Mouse (Mus musculus) mammary gland, adult 2 months (tissue): ENCODE data around the gene Olfr1261. TPM values are rescaled to one million over a fixed set of nuclear protein-coding genes. Genes with fewer than 3 reads are reported as not detected.

Experiments used
- polyA plus RNA-seq: library from polyadenylated mRNA; depleted of rRNA; stranded (reverse); fragments of >200 nt; gene quantifications from 2 replicates; pipeline ENCODE4 v1.2.3, GENCODE M21; 2012; ENCODE audit warnings: low replicate concordance; rRNA removed

The Olfr1261 gene
- not detected in 2 replicates for polyA plus RNA-seq

DNA sequence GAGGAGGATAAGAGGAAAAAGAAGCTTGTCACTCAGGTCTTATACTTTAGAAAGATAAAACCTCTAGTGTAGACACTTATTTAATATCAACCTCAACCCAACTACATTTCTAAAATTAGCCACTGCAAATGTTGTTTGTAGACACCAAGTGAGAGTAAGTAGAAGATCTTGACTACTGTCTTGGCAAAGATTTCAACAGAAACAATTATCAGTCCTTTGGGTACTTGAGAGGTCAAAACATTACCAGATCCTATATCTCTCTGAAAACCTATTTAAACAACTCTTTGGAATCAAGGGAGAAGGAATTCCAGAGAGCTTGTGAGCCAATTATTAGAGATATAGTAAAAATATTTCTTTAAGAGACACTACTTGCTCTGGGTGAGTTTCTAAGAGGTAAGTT, at the start of gene Olfr1261:
Gene Olfr1261, plus strand, starts transcription at position 301 of the 400 bp plus-strand sequence.

DNA sequence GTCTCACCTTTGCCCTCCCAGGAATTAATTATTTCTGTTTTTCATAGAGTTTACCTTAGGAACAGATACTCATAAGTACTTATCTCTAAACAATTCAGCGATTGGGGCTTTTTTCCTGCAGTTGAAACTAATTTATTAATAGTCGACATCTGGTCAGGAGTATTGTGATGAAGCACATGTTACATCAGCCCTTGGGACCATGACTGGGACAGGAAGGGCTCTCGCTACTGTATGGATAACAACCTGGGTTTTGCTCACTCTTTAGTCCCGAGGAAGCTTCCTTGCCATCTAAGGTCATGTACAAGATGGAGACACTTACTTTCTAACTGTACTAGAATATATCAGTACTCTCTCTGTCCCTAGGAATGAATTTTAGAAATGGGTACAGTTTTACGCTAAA, 42.5 kb upstream of the Olfr1261 start, which contains the start of gene Olfr1259:
Gene Olfr1259, minus strand, starts transcription at position 101 of the 400 bp plus-strand sequence.

DNA sequence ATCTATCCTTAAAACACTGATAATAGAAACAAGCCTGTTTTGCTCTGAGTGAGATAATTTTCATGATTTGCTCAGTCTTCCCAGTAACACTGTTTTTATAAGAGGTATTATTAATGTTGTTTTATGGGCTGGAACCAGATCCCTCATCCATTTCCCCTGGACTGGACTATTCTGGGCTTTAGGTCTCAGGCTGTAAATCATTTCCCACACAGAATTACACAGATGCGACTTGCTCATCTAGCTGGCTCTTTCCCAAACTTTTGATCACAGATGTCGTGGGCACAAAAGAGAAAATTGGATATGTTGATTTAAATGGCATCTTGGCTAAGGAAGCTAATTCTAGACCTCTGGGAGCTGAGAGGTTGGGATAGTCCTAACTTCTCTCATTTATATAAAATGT, 16.8 kb upstream of the Olfr1261 start, which contains the start of gene Olfr1260:
Gene Olfr1260, plus strand, starts transcription at position 157 of the 400 bp plus-strand sequence.

DNA sequence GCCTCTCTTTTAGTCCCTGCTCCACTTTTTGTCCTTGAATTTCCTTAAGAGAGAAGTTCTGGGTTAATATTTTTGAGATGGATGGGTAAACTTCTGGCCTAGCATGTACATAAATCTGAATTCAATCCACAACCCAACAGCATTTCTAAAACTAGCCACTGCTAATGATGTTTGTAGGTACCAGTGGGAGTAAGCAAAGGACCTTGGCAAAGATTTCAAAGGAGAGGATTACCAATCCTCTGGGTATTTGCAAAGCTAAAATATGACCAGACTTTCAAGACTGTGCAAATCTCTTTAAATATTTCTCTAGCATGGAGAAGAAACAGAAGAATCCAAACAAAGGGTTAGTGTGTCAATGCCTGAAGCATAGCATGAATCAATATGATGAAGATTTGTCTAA, 8.8 kb downstream of the Olfr1261 start, which contains the start of gene Olfr1262:
Gene Olfr1262, plus strand, starts transcription at position 301 of the 400 bp plus-strand sequence.

DNA sequence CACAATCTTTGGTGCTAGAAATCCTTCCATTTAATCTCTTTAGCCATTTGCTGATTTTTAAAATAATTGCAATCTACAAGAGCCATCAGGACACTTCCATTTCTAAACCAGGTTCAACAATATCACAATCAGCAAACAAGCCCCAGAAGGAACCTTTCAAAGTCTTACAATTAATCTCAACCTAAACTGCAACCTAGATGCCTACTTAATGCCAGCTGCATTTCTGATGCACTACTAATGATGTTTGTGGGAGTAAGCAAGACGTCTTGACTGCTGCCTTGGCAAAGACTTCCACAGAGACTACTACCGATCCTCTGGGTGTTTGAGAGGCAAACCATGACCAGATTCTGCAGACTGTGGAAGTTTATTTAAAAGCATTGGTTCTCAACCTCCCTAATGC, 20.8 kb downstream of the Olfr1261 start, which contains the start of gene Olfr1263:
Gene Olfr1263, plus strand, starts transcription at position 301 of the 400 bp plus-strand sequence.

DNA sequence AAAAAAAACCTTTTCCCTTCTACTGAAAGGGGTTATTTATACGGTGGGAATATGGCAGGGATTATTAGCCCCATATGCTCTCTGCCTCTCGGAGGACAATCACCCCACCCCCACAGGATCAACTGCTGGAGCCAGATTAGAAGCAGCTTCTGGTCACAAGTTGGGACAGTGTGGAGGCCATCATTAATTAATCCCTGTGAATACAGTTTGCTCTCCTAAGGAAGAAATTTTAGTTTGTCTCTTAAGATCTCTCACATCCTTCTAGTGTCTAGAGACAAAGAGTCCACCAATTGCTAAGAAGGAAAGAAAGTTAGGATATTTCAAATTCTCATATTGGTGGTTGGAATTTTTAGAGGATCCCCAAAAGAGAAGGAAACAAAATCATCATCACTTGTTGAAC, 34.5 kb downstream of the Olfr1261 start, which contains the start of gene Olfr1264:
Gene Olfr1264, minus strand, starts transcription at position 101 of the 400 bp plus-strand sequence.

DNA sequence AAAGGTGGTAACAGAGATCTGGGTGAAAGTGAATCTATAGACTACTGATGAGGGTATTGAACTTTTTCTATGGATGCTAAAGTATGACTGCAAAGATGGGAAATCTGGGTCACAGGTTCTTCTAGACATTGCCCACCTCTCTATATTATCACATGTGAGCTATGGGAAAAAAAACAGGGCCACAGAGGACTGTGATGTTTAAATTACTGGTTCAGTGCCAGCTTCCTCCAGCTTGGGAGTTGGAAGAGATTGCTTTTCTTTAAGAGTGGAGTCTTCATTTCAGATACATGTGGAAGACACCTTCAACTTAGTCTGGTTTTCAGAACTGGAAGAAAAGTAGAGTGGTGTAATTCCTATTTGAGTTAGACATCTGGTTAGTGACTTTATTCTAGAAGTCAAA, 44.0 kb downstream of the Olfr1261 start, which contains the start of gene Olfr1265:
Gene Olfr1265, plus strand, starts transcription at position 301 of the 400 bp plus-strand sequence.

Other genes with a start within 250 kb of the Olfr1261 start
- gene Olfr1253, start 234.1 kb upstream of the Olfr1261 start, polyA plus RNA-seq, result not detected in 2 replicates
- gene Olfr1254, start 197.6 kb upstream of the Olfr1261 start, polyA plus RNA-seq, result not detected in 2 replicates
- not detected in 2 replicates for gene Olfr1255, start 179.2 kb upstream of the Olfr1261 start, polyA plus RNA-seq
- gene Olfr1256, start 149.7 kb upstream of the Olfr1261 start, polyA plus RNA-seq, result not detected in 2 replicates
- gene Olfr48, start 143.0 kb upstream of the Olfr1261 start, polyA plus RNA-seq, result not detected in 2 replicates
- gene Olfr1257, start 112.8 kb upstream of the Olfr1261 start, polyA plus RNA-seq, result not detected in 2 replicates
- not detected in 2 replicates for gene Olfr1258, start 63.9 kb upstream of the Olfr1261 start, polyA plus RNA-seq
- gene Olfr1259, start 42.6 kb upstream of the Olfr1261 start, polyA plus RNA-seq, result not detected in 2 replicates
- not detected in 2 replicates for gene Olfr1260, start 16.9 kb upstream of the Olfr1261 start, polyA plus RNA-seq
- gene Olfr1262, start 8.9 kb downstream of the Olfr1261 start, polyA plus RNA-seq, result not detected in 2 replicates
- not detected in 2 replicates for gene Olfr1263, start 20.9 kb downstream of the Olfr1261 start, polyA plus RNA-seq
- gene Olfr1264, start 34.4 kb downstream of the Olfr1261 start, polyA plus RNA-seq, result not detected in 2 replicates
- gene Olfr1265, start 44.1 kb downstream of the Olfr1261 start, polyA plus RNA-seq, result not detected in 2 replicates
- gene Olfr140, start 72.4 kb downstream of the Olfr1261 start, polyA plus RNA-seq, result not detected in 2 replicates
- gene Olfr1269, start 130.2 kb downstream of the Olfr1261 start, polyA plus RNA-seq, result not detected in 2 replicates
- not detected in 2 replicates for gene Olfr32, start 151.1 kb downstream of the Olfr1261 start, polyA plus RNA-seq
- gene Olfr1270, start 161.9 kb downstream of the Olfr1261 start, polyA plus RNA-seq, result not detected in 2 replicates
- not detected in 2 replicates for gene Olfr1506, start 233.3 kb downstream of the Olfr1261 start, polyA plus RNA-seq